Mouse (Mus musculus): Measurements from ENCODE around the gene B3gnt7.

The B3gnt7 gene

DNA sequence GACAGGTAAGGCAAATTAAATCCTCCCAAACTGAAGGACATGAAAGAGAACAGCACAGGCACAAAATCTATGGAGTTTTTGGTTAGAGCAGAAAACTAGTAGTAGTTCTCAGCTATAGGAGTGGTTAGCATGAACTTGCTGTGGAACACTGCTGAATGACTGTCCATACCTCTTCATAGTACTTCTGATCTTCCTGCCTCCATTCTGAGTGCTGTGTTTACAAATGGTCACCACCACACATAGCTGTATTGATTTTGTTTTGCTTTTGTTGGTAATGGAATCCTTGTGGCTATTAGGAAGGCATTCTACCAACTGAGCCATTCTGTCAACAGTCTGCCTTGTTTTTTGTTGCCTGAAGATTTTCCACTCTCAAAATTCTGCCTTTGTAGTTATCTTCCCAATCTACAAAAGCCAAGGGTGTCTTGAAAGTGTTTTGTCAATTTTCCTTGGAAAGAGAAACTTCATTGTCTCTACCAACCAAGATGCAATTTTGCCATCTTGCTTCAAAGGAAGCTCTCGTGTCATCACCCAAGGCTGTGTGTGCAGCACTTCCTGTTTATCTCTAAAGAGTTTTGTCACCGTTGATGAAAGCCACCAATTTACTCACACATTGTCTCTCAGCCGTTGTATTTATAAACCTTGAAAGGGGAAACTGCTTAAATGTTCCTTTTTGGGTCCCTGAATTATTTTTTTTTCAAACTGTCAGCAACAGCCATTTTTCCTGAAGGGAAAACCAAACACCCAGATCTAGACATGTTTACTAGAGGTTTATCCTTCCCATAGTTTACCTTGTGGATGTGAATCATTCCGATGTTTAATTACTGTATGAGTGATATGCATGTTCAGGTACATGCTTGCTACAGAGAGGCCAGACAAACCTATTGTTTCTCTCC is 41.6 kb downstream of the B3gnt7 start:
- DNase-seq (ENCODE audit: low spot score in 2 of 2), result no peak

DNA sequence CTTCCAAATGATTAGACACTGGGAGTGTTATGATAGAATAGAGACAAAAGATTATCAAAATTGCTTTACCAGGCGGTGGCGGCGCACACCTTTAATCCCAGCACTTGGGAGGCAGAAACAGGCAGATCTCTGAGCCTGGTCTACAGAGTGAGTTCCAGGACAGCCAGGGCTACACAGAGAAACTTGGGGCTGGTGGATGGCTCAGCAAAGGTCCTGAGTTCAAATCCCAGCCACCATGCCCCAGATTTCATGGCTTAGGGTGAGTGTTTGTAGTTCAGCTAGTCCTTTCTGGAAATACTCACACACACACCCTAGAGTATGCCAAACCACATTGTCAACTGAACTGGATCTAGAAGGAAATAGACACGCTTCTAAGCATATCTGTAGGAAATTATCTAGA is 42.4 kb downstream of the B3gnt7 start:
- DNase-seq (ENCODE audit: low spot score in 2 of 2), result no peak

DNA sequence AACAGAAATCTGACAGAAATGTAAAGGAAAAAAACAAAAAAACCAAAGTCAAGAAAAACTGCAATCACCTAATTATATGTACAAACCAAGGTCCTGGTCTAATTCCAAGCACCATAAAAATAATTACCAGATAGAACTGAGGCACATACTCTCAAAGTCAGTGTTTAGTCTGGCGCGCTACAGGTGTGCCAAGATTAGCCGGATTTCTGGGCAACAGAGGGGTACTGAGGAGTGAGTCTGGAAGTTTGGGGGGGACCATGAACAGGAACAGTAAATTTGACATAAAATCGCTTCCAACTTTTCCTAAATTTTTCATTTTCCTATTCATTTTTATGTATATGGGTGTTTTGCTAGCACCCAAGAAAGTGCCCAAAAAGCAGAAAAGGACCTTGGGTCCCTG is 43.3 kb downstream of the B3gnt7 start:
- no peak for DNase-seq (ENCODE audit: low spot score in 2 of 2)

DNA sequence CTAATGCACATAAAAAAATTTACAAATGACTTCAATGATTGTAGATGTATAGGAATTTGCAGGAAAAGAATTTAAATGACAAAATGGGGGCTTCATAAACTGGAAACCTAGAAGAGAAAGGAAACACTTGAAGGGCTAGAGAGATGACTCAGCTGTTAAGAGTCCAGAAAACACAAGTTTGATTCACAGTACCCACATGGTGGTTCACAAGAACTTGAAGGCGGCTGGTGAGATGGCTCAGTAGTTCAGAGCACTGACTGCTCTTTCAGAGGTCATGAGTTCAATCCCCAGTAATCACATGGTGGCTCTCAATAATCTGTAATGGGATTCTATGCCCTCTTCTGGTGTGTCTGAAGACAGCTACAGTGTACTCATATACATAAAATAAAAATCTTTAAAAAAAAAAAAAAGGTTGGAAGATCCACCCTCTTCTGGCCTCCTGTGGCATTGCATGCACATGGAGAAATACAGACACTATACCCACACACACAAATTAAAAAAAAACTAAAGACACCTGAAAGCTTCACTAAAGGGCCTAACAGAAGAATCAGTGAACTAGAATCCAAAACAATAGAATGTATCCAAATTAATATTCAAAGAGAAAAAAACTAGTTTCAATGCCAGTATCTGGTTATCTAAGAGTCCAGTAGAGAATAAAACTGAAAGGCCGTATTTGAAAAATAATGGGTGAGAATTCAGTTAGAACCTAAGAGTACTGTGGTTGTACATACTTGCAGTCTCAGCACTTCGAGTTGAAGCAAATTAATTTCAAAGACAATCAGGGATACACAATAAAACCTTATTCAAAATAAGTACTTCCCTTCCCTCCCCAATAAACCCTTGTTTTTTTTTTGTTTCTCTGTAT is 44.5 kb downstream of the B3gnt7 start:
- no peak for DNase-seq (ENCODE audit: low spot score in 2 of 2)

DNA sequence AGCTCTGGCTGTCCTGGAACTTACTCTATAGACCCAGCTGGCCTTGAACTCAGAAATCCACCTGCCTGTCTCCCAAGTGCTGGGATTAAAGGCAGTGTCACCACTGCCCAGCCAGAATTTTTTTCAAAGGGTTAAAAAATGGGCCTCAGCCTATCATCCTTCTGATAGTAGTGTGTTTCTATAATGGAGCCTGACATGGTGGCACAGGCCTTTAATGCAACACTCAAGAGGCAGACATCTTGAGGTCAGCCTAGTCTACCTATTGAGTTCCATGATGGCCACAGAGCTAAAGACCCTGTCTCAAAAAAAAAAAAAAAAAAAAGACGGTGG is 45.0 kb downstream of the B3gnt7 start:
- DNase-seq (ENCODE audit: low spot score in 2 of 2), result no peak

DNA sequence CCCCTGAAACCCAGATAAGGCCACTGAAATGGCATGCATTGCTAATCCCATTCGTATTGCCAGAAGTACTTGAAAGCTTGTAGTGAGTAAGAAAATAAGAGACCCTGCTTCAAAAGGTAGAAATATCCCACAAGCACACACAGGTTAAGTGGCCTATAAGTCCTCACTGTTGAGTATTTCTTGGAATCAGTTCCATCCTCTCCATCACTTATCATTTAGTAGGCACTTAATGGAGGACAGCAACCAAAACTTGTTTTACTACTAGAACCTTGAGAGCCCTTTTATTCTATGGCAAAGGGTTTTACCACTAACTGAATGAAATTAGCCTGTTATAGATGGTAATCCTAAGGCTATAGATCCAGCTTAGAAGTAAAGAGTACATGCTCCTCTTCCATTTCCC is 45.5 kb downstream of the B3gnt7 start:
- no peak for DNase-seq (ENCODE audit: low spot score in 2 of 2)

DNA sequence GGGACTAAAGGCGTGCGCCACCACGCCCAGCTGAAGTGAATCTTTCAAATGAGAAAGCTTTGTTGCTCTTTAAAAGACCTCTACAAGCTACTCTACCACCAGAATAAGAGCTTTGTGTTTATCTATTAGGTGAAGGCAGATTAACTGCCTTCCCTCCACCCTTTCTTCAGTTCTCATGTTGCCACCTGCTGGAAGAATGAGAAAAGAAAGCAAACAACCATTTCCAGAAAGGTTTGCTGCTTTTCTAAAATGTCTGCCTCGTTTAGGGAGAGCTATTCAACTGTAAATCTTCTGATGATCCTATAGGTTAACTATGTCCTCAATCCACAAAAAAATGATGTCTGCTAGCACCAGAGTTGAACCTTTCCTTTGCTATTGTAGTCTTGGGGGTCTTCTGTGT is 46.2 kb downstream of the B3gnt7 start:
- DNase-seq (ENCODE audit: low spot score in 2 of 2), result no peak

DNA sequence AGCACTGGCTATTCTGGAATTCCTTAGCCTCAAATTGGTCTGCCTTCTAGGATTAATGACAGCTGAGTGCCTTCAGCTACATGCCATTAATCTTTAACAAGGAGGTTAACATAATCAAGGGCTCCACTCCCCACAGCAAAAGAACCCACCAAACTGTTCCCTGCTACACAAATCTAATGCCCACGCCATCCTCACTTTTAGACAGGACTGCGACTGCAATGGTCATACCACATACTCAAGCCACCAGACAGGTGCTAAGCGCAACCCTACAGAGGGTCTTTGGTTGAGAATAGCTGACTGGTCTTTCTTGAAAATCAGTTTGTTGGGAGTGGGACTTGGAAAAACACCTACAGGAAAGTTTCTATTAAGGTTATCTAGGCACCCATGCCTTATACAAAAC is 46.6 kb downstream of the B3gnt7 start:
- DNase-seq (ENCODE audit: low spot score in 2 of 2), result no peak

DNA sequence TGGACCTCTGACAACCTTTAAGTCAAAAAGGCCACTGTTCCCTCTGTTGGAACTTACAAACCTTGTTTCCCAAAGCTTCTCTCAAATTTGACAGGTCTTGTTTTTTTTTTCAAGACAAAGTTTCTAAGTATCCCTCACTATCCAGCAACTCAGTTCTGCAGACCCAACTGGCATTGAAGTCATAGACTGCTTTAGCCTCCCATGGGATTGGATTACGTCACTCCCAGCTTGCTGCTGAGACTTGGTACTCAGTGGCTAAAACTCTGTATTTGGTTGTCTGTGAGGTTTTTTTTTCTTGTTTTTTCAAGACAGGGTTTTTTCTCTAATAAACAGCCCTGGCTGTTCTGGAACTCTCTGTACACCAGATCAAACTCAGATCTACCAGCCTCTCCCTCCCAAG is 47.1 kb downstream of the B3gnt7 start:
- DNase-seq (ENCODE audit: low spot score in 2 of 2), result no peak

DNA sequence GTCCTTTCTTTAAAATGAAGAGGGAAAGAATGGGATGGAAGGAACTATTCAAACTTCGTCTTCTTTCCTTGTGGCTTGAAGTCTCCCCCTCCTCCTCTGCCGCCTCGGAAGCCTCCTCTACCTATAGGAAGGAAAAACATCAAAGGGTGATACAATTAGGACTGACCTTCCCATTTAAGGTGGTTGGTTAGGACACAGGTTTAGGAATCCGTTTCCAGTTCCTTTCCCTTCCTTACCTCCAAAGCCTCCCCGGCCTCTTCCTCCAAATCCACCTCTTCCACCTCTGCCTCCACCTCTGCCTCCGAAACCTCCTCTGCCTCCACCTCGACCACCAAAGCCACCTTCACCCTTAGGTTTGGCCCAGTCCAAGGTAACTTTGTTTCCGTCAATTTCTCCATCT is 47.9 kb downstream of the B3gnt7 start:
- no peak for DNase-seq (ENCODE audit: low spot score in 2 of 2)

DNA sequence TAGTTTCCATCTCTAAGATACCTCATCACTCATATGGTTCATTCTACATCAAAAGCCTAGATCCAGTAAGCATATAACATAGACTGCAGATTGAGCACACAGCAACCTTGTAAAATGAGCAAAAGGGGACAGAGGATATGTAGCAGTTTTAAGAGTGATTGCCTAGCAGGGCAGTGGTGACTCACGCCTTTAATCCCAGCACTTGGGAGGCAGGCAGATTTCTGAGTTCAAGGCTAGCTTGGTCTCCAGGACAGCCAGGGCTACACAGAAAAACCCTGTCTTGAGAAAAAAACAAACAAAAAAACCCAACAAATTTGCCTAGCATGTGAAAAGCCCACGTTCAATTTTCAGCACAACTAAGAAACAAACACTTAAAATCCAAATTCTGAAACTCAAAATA is 51.6 kb downstream of the B3gnt7 start:
- DNase-seq (ENCODE audit: low spot score in 2 of 2), result no peak
